Mouse (Mus musculus) gastrocnemius, postnatal 25 days (tissue): ENCODE measurements around the gene Hist1h2be. TPM values are rescaled to one million over a fixed set of nuclear protein-coding genes. Genes with fewer than 3 reads are reported as not detected.
"Not testable (repeated sequence)": the region's sequence is repeated elsewhere in the genome, so short reads cannot be mapped to it uniquely, and the experiment has no call there.

Experiments
- DNase-seq: peaks from one replicate; pipeline ENCODE4 v3.0.0; 2022
- total RNA-seq, 2 experiments: library from RNA; stranded (reverse); gene quantifications; 1 replicate in 1 of 2; 2 replicates in 1 of 2; pipeline ENCODE4 v1.2.3; 2021

The Hist1h2be gene
- total RNA-seq, 2 experiments from 2014 or later, result 18.0 to 18.2 TPM

DNA sequence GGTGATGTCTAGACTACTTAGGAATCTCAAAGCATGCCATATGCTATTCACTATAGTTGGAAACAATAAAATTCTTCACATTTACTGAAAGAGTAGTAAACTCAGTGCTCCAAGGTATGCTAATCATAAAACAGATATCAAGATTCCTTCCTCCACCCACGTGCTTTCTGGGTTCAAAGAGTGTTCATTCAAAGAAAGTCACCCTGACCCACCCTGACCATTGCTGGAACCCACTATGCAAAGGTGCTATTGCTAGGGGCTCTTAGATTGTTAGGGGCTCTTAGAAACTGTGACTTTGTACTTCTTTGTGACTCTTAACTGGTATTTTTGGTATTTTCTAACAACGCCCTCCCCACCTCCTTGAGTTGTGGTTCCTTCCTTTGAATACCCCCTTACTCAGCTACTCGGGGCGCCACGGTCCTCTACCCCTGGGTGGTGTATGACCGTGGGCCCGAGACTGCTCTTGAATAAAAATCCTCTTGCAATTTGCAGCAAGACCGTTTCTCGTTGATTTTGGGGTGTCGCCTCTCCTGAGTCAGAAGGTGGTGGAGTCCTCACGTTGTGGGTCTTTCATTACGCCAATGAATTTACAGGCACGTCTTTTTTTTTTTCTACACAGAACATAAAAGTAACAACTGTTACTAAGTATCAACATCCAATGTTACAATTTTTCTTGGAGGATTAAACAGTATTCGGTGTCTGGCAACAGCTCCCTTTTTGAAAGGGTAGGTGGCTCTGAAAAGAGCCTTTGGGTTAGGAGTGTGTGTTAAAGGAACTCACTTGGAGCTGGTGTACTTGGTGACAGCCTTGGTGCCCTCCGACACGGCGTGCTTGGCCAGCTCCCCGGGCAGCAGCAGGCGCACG lies 47.7 kb downstream of the Hist1h2be start:
- not testable (repeated sequence) for DNase-seq

DNA sequence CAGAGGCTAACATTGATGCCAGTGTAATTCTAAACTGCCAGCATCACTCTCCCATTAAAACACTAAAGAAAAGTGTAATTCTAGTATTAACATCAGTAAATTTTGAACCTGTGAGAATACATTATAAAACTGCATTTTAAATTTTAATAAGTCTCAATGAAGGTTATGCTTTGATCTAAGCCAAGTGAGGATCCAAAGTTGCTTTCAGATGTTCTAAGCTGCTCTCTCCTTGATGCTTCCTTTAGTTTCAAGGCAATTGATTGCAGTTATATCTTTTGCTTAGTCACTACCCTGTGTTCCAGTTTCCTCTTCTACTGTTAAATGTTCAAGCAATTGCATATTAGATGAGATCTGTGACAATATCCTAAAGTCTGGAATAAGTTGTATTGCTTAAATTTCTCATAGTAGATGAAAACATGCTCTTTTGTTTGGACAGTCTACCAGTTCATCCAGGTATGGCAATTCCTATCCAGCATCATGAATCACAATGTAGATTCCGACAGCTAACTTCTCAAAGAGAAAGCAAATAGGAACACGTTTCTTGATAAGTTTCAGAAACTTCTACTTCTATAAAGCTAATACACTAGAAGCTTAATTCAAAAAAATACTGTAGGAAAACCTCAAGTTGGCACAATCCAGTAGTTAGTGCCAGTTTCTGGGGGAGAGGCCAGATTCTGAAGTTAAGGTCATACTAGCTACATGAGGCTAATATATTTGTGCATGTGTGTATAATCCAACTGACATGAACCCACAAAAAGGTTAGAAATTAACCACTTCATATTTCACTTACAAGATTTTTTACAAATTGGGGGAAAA lies 48.5 kb downstream of the Hist1h2be start:
- DNase-seq, result no peak

DNA sequence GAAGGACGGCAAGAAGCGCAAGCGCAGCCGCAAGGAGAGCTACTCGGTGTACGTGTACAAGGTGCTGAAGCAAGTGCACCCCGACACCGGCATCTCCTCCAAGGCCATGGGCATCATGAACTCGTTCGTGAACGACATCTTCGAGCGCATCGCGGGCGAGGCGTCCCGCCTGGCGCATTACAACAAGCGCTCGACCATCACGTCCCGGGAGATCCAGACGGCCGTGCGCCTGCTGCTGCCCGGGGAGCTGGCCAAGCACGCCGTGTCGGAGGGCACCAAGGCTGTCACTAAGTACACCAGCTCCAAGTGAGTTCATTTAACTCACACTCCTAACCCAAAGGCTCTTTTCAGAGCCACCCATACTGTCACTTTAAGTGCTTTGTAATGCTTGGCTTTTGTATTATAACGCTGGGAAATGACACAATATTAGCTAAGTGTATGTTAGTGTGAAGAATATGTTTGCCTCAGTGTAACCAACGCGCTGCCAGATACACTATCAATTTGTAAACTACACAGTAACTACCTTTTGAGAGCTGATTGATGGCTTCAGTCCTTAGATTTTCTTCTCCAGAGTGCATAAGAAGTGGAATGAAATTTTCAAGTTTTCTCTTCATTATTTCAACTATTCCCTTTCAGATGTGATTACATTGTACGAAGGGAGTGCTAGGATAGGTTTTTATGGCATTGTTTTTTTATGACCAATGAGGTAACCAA lies 49.3 kb downstream of the Hist1h2be start:
- not testable (repeated sequence) for DNase-seq

DNA sequence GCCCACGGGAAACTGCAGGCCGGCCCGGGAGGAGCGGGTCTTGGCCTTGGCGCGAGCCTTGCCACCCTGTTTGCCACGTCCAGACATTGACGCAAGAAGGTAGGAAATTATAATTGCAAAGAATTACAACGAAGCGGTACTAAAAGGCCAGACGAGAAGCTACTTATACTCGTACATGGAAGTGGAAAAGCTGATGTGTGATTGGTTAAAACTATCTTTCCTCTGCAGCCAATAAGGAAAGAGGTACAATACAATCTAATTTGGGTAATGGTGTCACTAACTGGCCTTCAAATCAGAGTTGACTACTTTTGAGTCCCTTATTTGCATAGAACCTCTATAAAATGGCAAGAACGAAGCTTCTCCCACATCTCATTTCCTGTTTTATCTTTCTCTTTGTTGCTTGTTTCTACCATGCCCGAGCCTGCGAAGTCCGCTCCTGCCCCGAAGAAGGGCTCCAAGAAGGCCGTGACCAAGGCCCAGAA lies 49.9 kb downstream of the Hist1h2be start, which contains the start of the genes Hist1h2ae and Hist1h2bg:
Hist1h2ae (minus strand) TSS at position 199 of the 482 bp plus-strand sequence.
Hist1h2bg (plus strand) TSS at position 375 of the 482 bp plus-strand sequence.
- DNase-seq, result peak; percentile 52

DNA sequence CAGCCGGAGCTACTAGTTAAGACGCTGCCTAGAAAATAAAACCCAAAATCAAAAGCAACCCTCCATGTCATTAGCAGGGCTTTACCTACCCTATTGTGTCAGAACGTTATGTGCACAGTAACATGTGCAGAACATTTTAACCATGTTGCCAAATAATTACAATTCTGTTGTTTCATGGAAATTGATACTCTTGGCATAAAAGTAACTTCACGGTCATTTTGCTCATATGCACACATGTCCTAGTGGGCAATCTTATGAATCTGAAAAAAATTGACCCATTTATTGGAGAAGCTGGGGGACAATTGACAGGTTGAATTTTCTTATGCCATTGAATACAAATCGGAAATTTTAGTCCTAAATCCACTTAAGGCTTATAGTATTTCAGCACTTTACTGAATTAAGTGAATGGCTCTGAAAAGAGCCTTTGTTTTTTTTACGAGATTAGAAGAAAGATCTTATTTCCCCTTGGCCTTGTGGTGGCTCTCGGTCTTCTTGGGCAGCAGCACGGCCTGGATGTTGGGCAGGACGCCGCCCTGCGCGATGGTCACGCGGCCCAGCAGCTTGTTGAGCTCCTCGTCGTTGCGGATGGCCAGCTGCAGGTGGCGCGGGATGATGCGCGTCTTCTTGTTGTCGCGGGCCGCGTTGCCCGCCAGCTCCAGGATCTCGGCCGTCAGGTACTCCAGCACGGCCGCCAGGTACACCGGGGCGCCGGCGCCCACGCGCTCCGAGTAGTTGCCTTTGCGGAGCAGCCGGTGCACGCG lies 50.5 kb downstream of the Hist1h2be start:
- DNase-seq, result not testable (repeated sequence)

DNA sequence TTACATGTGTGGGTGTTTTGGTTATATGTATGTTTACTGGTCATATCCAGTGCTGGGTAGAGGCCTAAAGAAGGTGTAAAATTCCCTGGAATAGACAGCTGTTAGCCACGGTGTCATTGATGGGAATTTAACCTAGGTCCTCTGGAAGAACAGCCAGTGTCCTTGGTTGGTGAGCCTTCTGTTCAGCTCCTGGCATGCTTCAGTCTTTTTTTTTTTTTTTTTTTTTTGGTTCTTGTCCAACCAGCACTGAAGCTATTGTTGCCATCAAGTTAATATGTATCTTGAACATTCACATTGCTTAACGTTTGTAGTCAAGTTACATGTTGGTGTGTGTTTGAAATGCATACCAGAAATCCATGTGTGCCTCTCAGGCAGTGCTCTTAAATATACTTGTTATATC lies 56.4 kb downstream of the Hist1h2be start:
- no peak for DNase-seq

DNA sequence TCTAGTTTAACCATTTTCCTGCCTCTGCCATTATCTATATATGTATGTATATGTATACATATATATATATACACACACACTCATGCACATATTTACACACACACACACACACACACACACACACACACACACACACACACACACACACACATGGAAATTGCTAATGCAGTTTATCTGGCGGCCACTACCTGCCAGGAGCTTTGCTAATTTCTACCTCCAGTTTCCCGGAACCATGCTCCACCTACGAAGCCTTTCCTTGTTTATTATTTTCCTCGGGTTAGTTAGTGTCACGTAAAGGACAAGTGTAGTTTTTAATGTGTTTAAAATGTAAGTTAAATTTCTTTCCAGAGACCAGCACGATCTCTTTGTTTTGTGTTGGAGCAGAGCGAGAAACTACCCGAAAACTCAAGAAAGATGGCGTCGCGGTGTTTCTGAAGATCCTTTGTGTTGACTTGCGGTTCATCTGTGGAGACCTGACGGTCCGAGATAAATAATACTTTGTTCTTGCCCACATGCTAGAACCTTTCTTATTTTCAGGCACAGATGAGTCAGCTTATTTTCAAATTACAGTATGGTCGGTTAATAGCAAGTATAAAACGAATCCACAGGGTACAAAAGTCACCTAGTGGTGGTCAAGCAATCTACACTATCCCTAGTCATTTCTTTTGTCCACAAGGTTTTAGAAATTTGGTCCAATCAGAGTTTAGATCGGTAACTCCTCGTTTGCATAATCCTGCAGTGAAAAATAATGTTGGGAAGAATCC lies 58.0 kb downstream of the Hist1h2be start:
- no peak for DNase-seq

DNA sequence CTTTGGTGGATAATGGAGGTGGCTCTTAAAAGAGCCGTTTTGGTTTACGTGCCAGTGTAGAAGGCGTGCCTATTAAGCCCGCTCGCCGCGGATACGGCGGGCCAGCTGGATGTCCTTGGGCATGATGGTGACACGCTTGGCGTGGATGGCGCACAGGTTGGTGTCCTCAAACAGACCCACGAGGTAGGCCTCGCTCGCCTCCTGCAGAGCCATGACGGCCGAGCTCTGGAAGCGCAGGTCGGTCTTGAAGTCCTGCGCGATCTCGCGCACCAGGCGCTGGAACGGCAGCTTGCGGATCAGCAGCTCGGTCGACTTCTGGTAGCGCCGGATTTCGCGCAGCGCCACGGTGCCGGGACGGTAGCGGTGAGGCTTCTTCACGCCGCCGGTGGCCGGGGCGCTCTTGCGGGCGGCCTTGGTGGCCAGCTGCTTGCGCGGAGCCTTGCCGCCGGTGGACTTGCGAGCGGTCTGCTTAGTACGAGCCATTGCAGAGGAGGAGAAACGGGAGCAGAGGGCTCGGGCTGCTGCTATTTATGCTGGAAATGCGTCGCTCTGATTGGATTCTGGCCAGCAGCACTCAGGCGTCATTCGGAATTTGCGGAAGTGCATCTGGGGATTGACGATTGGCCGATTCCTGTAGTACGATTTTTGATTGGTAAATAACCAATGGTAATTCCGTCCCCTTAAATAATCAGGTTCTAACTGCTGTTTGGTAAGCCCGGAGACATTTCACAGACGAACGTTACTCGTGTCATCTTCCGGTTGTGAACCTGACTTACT lies 58.9 kb downstream of the Hist1h2be start, which contains the start of gene Hist1h3e:
Hist1h3e (minus strand) TSS at position 487 of the 777 bp plus-strand sequence.
- peak; percentile 89 for DNase-seq

DNA sequence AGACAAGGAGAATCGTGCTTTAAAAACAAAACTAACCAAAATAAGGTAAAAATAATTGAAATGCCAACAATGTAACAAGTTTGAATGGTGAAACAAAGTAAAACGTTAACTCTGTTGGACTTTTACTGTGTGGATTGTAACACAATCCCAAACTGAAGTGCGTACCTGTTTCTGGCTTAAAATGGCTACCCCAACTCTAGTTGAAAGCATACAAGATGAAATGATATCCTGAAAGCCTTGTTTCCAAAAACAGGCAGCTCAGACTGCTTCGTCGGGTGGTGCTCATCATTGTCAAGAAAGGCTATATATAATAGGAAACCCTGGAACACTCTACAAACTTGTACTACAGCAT lies 59.4 kb downstream of the Hist1h2be start:
- DNase-seq, result not testable (repeated sequence)

DNA sequence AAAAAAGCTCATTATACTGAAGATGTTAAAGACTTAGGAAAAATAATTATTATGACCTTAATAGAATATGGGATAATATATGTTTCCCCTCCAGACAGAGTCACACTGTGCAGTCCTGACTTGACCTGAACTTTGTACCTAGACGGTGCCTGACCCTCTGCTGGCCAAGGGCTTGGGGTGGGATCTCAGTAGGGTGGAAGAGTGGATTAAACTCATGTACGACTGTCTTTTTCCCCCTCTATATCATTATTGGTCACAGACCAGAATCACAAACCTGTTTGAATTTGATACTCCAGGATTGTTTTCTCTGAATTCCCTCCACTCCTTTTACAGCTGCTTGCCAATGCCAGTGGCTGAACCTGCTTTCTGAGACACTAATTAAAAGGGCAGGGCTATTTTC lies 60.2 kb downstream of the Hist1h2be start:
- DNase-seq, result not testable (repeated sequence)

DNA sequence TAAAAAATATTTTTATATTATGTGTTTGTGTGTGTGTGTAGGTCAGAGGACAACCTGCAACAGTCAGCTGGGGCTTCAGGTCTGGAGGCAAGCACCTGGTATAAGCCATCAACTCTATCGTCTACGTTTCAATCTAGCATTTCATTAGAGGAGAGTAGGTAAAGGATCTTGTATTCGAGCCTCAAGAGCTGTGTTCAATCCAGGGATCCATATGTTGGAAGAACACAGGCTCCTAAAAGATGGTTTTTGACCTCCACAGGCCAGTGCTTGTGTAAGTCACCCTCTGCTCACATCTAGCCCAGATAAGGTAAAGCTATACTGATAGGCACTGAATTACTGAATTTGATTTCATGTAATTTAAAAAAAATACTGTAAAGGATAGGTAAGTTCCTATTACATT lies 64.0 kb downstream of the Hist1h2be start:
- DNase-seq, result no peak

DNA sequence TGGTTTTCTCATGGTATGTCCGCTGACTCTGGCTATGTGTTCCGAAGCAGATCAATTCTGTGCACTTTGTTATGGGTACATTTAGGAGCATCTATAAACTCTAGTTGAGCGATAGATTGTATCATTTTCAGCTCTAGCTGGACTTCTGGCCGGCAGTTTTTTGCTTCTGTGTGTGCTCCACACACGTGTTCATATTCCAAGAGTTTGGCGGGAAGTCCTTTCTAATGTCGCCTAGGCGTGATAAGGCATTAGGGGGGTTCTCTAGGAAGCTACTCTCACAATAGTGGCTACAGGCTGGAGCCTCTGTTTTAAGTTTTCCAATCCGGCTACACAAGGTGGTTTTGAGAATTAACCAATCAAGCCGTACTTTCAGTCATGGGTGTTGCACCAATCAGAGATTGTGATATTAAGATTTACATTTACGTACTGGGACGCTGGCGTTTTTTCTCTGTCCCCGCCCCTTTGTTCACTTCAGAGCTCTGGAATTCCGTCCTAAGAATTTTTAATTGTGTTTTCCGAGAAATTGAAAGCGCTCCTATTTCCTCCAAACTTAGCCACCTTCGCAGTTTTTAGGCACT lies 65.0 kb downstream of the Hist1h2be start:
- peak; percentile 62 for DNase-seq

DNA sequence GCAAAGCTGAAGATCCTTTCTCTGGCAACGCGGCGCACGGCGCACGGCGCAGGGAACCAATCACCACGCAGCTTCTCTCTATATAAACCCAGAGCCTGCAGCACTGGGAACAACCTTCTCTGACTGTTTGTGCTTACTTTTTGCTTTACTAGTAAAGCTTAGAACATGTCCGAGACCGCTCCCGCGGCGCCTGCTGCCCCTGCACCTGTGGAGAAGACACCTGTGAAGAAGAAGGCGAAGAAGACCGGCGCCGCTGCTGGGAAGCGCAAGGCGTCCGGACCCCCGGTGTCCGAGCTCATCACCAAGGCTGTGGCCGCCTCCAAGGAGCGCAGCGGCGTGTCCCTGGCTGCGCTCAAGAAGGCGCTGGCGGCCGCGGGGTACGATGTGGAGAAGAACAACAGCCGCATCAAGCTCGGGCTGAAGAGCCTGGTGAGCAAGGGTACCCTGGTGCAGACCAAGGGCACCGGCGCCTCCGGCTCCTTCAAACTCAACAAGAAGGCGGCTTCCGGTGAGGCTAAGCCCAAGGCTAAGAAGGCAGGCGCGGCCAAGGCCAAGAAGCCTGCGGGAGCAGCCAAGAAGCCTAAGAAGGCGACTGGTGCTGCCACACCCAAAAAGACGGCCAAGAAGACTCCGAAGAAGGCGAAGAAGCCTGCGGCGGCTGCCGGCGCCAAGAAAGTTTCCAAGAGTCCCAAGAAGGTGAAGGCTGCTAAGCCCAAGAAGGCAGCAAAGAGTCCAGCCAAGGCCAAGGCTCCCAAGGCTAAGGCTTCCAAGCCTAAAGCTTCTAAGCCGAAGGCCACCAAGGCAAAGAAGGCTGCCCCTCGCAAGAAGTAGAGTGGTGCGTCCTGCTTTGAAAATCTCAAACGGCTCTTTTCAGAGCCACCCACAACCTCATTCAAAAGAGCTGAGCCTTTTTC lies 65.7 kb downstream of the Hist1h2be start:
- peak; percentile 58 for DNase-seq

DNA sequence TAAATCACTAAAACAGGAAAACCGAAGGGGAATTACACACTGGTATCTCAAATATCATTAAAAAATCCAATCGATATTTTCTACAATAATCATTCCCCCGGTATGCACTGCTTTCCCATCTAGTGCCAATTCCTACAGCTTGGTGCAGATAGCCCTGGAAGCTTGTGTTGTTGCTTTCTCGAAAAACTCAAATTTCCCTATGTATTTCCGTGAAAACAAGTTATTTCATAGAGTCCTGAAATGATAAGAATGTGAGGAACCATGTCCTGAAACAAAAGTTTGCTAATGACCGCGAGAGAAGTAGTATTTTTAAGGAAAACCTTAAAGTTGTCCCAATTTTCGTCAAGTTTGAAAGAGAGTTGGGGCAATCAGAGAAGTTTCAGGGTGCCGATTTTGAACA lies 66.5 kb downstream of the Hist1h2be start:
- DNase-seq, result no peak

DNA sequence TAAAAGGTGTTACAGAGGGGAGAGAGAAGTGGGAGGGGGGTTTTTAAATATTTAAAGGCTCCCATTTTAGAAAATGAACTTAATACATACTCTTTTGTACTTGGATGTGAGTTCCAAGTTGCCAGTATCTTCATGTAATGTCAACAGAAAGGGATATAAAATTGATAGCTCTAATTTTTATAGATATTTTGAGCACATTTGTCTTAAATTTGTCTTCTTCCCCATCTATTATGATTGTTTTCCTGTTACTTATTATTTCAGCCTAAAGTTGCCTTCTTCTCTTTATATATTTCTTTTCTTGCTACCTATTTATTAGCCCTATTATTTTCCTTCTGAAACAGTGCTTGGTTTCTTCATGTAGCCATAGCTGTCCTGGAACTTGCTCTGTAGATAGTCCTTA lies 68.0 kb downstream of the Hist1h2be start, which contains the start of gene Hist1h1d:
Hist1h1d (plus strand) TSS at position 301 of the 400 bp plus-strand sequence.
- no peak for DNase-seq

DNA sequence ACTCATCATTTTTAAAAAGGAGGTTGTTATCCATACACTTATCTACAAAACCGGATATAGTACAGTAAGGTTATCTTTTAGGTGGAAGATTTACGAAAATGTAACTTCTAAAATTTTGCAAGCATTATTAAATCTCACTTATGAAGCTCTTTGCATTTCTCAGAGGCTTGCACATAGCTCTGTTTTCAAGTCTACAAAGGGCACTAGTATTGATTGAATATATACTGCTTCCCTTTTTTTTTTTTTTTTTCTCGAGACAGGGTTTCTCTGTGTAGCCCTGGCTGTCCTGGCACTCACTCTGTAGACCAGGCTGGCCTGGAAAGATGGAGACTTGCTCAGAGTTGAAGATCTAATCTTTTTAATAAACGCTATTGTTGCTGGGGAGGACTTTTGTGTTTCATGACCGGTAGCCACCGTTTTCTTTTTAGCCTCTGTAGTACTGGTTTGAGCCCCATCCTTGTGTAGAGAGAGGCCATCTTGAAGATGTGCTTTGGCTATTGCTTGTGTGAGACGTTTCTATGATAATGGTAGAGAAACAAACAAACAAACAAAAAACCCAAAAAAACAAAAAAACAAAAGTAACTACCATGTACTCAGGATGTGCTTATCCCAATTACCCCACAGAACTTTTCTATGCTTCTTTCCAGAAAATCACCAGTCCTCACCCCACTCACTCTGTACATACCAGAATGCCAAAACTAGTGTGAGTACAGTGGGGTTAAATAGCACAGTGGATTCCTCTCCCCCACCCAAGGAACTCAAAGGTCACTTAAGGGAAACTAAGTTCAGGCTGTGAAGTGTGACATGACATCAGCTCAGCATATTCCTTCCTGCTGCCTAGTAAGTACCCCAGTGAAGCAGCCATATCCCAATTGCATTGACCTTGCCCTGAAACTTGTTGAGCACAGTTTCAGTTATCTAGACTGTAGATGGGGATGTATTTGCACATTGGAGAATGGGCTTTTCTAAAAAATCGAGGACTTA lies 68.7 kb downstream of the Hist1h2be start:
- DNase-seq, result no peak
